Mouse (Mus musculus): ENCODE results near the gene Olfr1049. TPM values are rescaled to one million over a fixed set of nuclear protein-coding genes. Genes with fewer than 3 reads are reported as not detected.
"Not testable (repeated sequence)": the region's sequence is repeated elsewhere in the genome, so short reads cannot be mapped to it uniquely, and the experiment has no call there.

Olfr1049 gene
- polyA plus RNA-seq (2016; fragmentation: Nextera tagmentation; extraction: Ambion mirVana): not detected in 2 replicates

DNA sequence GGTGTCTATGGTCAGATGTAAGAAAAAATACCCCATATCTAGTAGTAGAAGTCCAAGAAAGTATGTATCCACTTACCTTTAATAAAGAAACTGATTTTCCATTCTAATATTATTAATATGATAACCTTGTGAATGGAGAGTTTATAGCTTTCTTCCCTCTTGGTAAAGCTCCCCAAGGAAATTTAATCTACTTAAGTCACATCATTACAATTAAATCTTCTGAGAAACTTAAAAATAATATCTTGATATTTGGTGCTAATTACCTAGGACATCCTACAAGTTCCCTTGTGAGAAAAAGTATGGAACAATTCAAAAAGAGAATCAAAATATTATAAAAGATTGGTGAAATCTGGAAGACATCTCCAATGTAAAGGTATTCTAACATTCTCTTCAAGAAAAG lies at the start of gene Olfr1049:
Gene Olfr1049 (minus strand): TSS at position 101 of the 400 bp plus-strand sequence.
- not testable (repeated sequence) for DNase-seq (ENCODE audit: extremely low spot score, low spot score); H3K4me1 ChIP-seq; H3K9me3 ChIP-seq; H3K27ac ChIP-seq; H3K27me3 ChIP-seq (ENCODE audit: poor library complexity, severe bottlenecking); H3K36me3 ChIP-seq (replicated peaks); H3K4me3 ChIP-seq

DNA sequence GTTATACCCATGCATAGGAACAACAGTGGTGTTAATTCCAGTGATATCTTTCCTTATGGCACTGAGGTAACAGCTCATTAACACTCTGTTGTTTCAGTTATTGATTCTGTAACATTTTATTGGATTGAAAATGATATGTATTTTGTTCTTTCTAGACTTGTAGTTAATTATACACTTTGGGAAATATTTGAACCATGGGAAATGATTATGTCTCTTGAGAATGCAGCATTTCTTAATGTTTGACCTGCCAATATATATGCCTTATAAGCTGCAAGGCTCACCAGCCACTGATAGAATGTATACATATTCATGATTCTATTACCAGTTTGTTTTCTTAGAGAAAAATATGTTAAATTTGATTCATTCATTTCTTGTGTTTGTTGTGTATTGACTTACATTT lies 34.0 kb upstream of the Olfr1049 start, which contains the start of gene Olfr1052:
Gene Olfr1052 (plus strand): TSS at position 301 of the 400 bp plus-strand sequence.
- no peak for DNase-seq (ENCODE audit: extremely low spot score, low spot score)
- Histone ChIP-seq H3K4me1 (no peaks in the 10 kb centered on the region), H3K36me3 (replicated peaks) (no peaks in the 10 kb centered on the region), H3K9me3 (no peaks in the 10 kb centered on the region), H3K4me3 (no peak within 1 kb of the TSS), H3K27ac (no peak within 1 kb of the TSS), H3K27me3 (ENCODE audit: poor library complexity, severe bottlenecking) (no peaks in the 10 kb centered on the region)

DNA sequence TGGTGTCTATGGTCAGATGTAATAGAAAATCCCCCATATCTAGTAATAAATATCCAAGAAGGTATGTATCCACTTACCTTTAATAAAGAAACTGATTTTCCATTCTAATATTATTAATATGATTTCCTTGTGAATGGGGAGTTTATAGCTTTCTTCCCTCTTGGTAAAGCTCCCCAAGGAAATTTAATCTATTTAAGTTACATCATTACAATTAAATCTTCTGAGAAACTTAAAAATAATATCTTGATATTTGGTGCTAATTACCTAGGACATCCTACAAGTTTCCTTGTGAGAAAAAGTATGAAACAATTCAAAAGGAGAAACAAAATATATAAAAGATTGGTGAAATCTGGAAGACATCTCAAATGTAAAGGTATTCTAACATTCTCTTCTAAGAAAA lies 20.9 kb upstream of the Olfr1049 start, which contains the start of gene Olfr1051:
Gene Olfr1051 (minus strand): TSS at position 101 of the 400 bp plus-strand sequence.
- not testable (repeated sequence) for H3K9me3 ChIP-seq; DNase-seq (ENCODE audit: extremely low spot score, low spot score); H3K36me3 ChIP-seq (replicated peaks); H3K27me3 ChIP-seq (ENCODE audit: poor library complexity, severe bottlenecking); H3K4me1 ChIP-seq; H3K27ac ChIP-seq; H3K4me3 ChIP-seq

DNA sequence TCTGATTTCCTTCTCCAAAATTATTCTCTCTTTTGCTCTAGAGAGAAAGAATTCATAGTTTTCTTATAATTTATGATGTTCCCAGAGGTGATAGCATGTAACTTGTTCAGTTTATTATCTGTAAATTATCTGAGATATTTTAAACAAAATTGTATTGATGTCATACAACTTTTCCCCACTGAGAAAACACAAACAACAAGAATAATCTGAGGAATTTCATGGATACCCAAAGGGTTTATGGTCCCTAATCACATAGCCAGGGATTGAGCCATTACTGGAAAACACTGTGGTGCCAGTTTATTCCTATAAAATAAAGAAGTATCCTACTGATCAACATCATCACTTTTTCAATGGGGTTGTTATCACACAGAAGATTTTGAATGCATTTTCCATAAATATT lies 17.9 kb downstream of the Olfr1049 start, which contains the start of gene Olfr1048:
Gene Olfr1048 (minus strand): TSS at position 101 of the 400 bp plus-strand sequence.
- no peaks in the 10 kb centered on the region for H3K4me1 ChIP-seq
- no peak within 1 kb of the TSS for H3K4me3 ChIP-seq
- no peaks in the 10 kb centered on the region for H3K27me3 ChIP-seq (ENCODE audit: poor library complexity, severe bottlenecking)
- no peaks in the 10 kb centered on the region for H3K9me3 ChIP-seq
- no peaks in the 10 kb centered on the region for H3K36me3 ChIP-seq (replicated peaks)
- no peak for DNase-seq (ENCODE audit: extremely low spot score, low spot score)
- no peak within 1 kb of the TSS for H3K27ac ChIP-seq

DNA sequence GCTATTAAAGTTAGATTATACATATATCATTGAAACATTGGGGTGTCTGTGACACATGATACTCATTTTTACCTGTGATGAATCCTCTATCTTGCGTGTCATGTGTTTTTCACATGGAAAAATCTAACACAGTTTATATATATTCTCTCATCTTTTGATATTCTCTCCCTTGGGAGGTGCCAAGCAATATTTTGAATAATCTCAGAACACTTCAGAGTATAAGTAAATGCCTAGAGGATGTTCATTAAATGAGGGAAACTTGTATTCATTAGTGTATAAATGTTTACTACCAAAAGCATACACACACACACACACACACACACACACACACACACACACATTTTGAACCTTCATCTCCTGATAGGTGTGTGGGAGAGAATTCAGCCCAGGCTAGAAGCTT lies 26.8 kb downstream of the Olfr1049 start, which contains the start of gene Olfr1047:
Gene Olfr1047 (minus strand): TSS at position 101 of the 400 bp plus-strand sequence.
- H3K27me3 ChIP-seq (ENCODE audit: poor library complexity, severe bottlenecking): no peaks in the 10 kb centered on the region
- WGBS: 90% methylated on average over 1 of the region's 1 CpGs
- no peak within 1 kb of the TSS for H3K27ac ChIP-seq
- DNase-seq (ENCODE audit: extremely low spot score, low spot score): no peak
- H3K9me3 ChIP-seq: no peaks in the 10 kb centered on the region
- H3K4me3 ChIP-seq: no peak within 1 kb of the TSS
- H3K4me1 ChIP-seq: no peaks in the 10 kb centered on the region
- no peaks in the 10 kb centered on the region for H3K36me3 ChIP-seq (replicated peaks)

DNA sequence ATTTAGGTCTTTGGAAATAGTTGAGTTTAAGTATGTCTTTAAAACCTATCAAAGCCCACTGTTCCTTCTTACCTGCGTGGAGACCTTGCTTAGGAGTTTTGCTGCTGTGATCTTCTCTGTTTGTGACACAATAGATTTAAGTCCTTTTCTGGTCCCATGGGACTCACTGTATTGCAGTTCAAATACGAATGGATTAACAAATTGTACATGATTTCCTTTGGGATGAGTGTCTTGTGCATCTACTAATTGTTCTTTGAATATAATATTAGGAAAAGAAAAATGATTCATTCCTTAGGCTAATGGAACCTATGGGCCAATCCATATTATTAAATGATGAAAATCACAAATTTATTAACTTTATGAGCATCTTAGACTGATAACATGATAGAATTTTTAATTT lies 38.9 kb downstream of the Olfr1049 start, which contains the start of gene Olfr1046:
Gene Olfr1046 (minus strand): TSS at position 101 of the 400 bp plus-strand sequence.
- DNase-seq (ENCODE audit: extremely low spot score, low spot score): no peak
- no peaks in the 10 kb centered on the region for H3K36me3 ChIP-seq (replicated peaks)
- H3K27ac ChIP-seq: no peak within 1 kb of the TSS
- H3K27me3 ChIP-seq (ENCODE audit: poor library complexity, severe bottlenecking): no peaks in the 10 kb centered on the region
- no peak within 1 kb of the TSS for H3K4me3 ChIP-seq
- WGBS: 83% methylated on average over 2 of the region's 2 CpGs
- no peaks in the 10 kb centered on the region for H3K4me1 ChIP-seq
- no peaks in the 10 kb centered on the region for H3K9me3 ChIP-seq

Other genes starting within 250 kb of the Olfr1049 start
- not detected in 2 replicates for gene Olfr1033, start 237.7 kb downstream of the Olfr1049 start, polyA plus RNA-seq (2016; fragmentation: Nextera tagmentation; extraction: Ambion mirVana)
- not detected in 2 replicates for gene Olfr1034, start 212.5 kb downstream of the Olfr1049 start, polyA plus RNA-seq (2016; fragmentation: Nextera tagmentation; extraction: Ambion mirVana)
- gene Olfr1036, start 184.3 kb downstream of the Olfr1049 start, polyA plus RNA-seq (2016; fragmentation: Nextera tagmentation; extraction: Ambion mirVana): not detected in 2 replicates
- gene Olfr1037, start 170.9 kb downstream of the Olfr1049 start, polyA plus RNA-seq (2016; fragmentation: Nextera tagmentation; extraction: Ambion mirVana): not detected in 2 replicates
- not detected in 2 replicates for gene Olfr1039, start 122.4 kb downstream of the Olfr1049 start, polyA plus RNA-seq (2016; fragmentation: Nextera tagmentation; extraction: Ambion mirVana)
- not detected in 2 replicates for gene Olfr1040, start 111.6 kb downstream of the Olfr1049 start, polyA plus RNA-seq (2016; fragmentation: Nextera tagmentation; extraction: Ambion mirVana)
- not detected in 2 replicates for gene Olfr1042, start 96.5 kb downstream of the Olfr1049 start, polyA plus RNA-seq (2016; fragmentation: Nextera tagmentation; extraction: Ambion mirVana)
- gene Olfr1043, start 90.8 kb downstream of the Olfr1049 start, polyA plus RNA-seq (2016; fragmentation: Nextera tagmentation; extraction: Ambion mirVana): not detected in 2 replicates
- not detected in 2 replicates for gene Olfr1044, start 80.5 kb downstream of the Olfr1049 start, polyA plus RNA-seq (2016; fragmentation: Nextera tagmentation; extraction: Ambion mirVana)
- gene Olfr52, start 72.6 kb downstream of the Olfr1049 start, polyA plus RNA-seq (2016; fragmentation: Nextera tagmentation; extraction: Ambion mirVana): not detected in 2 replicates
- gene Olfr1045, start 55.3 kb downstream of the Olfr1049 start, polyA plus RNA-seq (2016; fragmentation: Nextera tagmentation; extraction: Ambion mirVana): not detected in 2 replicates
- gene Olfr1046, start 39.0 kb downstream of the Olfr1049 start, polyA plus RNA-seq (2016; fragmentation: Nextera tagmentation; extraction: Ambion mirVana): not detected in 2 replicates
- not detected in 2 replicates for gene Olfr1047, start 26.9 kb downstream of the Olfr1049 start, polyA plus RNA-seq (2016; fragmentation: Nextera tagmentation; extraction: Ambion mirVana)
- not detected in 2 replicates for gene Olfr1048, start 18.0 kb downstream of the Olfr1049 start, polyA plus RNA-seq (2016; fragmentation: Nextera tagmentation; extraction: Ambion mirVana)
- not detected in 2 replicates for gene Olfr1051, start 20.8 kb upstream of the Olfr1049 start, polyA plus RNA-seq (2016; fragmentation: Nextera tagmentation; extraction: Ambion mirVana)
- gene Olfr1052, start 34.1 kb upstream of the Olfr1049 start, polyA plus RNA-seq (2016; fragmentation: Nextera tagmentation; extraction: Ambion mirVana): not detected in 2 replicates
- gene Olfr1053, start 57.0 kb upstream of the Olfr1049 start, polyA plus RNA-seq (2016; fragmentation: Nextera tagmentation; extraction: Ambion mirVana): not detected in 2 replicates
- not detected in 2 replicates for gene Olfr1054, start 77.1 kb upstream of the Olfr1049 start, polyA plus RNA-seq (2016; fragmentation: Nextera tagmentation; extraction: Ambion mirVana)
- not detected in 2 replicates for gene Olfr1055, start 92.0 kb upstream of the Olfr1049 start, polyA plus RNA-seq (2016; fragmentation: Nextera tagmentation; extraction: Ambion mirVana)
- not detected in 2 replicates for gene Olfr1056, start 104.1 kb upstream of the Olfr1049 start, polyA plus RNA-seq (2016; fragmentation: Nextera tagmentation; extraction: Ambion mirVana)
- not detected in 2 replicates for gene Olfr1057, start 120.1 kb upstream of the Olfr1049 start, polyA plus RNA-seq (2016; fragmentation: Nextera tagmentation; extraction: Ambion mirVana)
- gene Olfr1058, start 130.2 kb upstream of the Olfr1049 start, polyA plus RNA-seq (2016; fragmentation: Nextera tagmentation; extraction: Ambion mirVana): not detected in 2 replicates
- gene Olfr1061, start 155.7 kb upstream of the Olfr1049 start, polyA plus RNA-seq (2016; fragmentation: Nextera tagmentation; extraction: Ambion mirVana): not detected in 2 replicates
- gene Olfr1062, start 168.4 kb upstream of the Olfr1049 start, polyA plus RNA-seq (2016; fragmentation: Nextera tagmentation; extraction: Ambion mirVana): not detected in 2 replicates
- not detected in 2 replicates for gene Olfr1065, start 192.3 kb upstream of the Olfr1049 start, polyA plus RNA-seq (2016; fragmentation: Nextera tagmentation; extraction: Ambion mirVana)
- not detected in 2 replicates for gene Olfr1066, start 197.9 kb upstream of the Olfr1049 start, polyA plus RNA-seq (2016; fragmentation: Nextera tagmentation; extraction: Ambion mirVana)
- not detected in 2 replicates for gene Olfr228, start 229.1 kb upstream of the Olfr1049 start, polyA plus RNA-seq (2016; fragmentation: Nextera tagmentation; extraction: Ambion mirVana)

All from forebrain, embryonic 10.5 days (tissue).